Mouse (Mus musculus) lung, postnatal 0 days (tissue): ENCODE data around the gene Stx8.

Source experiments
- CTCF ChIP-seq: IDR thresholded peaks from 2 replicates; pipeline ENCODE4 v1.5.1; 2016; ENCODE audit warnings: antibody characterized with exemption, mild to moderate bottlenecking
- EP300 ChIP-seq: IDR thresholded peaks from 2 replicates; pipeline ENCODE4 v1.6.1; 2016; ENCODE audit warnings: antibody characterized with exemption, mild to moderate bottlenecking, control low read depth

DNA sequence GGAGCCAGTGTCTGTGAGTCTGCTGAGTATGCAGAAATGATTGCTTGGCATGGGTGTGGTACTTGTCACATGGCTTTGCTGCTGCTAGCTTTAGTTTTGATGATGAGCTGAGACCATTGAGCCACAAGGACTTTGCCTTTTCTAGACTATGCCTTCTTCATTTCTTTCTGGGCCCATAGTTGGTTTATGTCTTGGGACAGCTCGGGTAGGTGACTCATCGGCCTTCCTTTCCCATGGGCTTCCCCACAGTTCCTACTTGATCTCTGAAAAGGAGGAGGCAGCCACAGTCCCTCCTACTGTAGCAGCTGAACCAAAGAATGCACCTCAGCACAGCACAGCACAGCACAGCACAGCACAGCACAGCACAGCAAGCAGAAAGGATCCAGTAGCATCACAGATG lies 66.5 kb downstream of the Stx8 start:
- TF ChIP-seq EP300 (no peak), CTCF (no peak)
